Mouse (Mus musculus): ENCODE measurements at regions not wholly inside any gene's neighbourhood (a gene's known extent, or its start where the extent isn't known, plus 50 kb on each side); places are given as distances from the start of the nearest gene placed in this dataset.

- ATAC-seq: no peak
- no peak overlapping the region for H3K9ac ChIP-seq
- 83% methylated on average over 8 of the region's 8 CpGs for WGBS
Measured at GRCm38 (mm10) chr15:97519919-97520345, 185.7 kb downstream of the Rpap3 start.

GRCm38 (mm10) chr15:97517926-97518325, 187.7 kb downstream of the Rpap3 start:
- no peak overlapping the region for H3K4me2 ChIP-seq (replicated peaks)
- H3K27me3 ChIP-seq (replicated peaks): no peaks in the 10 kb centered on the region
- 63% methylated on average over 10 of the region's 10 CpGs for WGBS
- H3K4me3 ChIP-seq (replicated peaks): no peak overlapping the region
- no peaks in the 10 kb centered on the region for H3K9me3 ChIP-seq
- ATAC-seq: no peak
- H3K36me3 ChIP-seq: no peaks in the 10 kb centered on the region
- H3K4me1 ChIP-seq (replicated peaks): no peaks in the 10 kb centered on the region
- H3K9ac ChIP-seq: no peak overlapping the region
- no peak overlapping the region for H3K27ac ChIP-seq

More at GRCm38 (mm10) chr15:97519919-97520345, 185.7 kb downstream of the Rpap3 start:
- no peaks in the 10 kb centered on the region for H3K9me3 ChIP-seq
- no peak overlapping the region for H3K4me2 ChIP-seq (replicated peaks)
- no peaks in the 10 kb centered on the region for H3K27me3 ChIP-seq (replicated peaks)
- no peaks in the 10 kb centered on the region for H3K4me1 ChIP-seq (replicated peaks)
- H3K27ac ChIP-seq: no peak overlapping the region
- no peaks in the 10 kb centered on the region for H3K36me3 ChIP-seq
- H3K4me3 ChIP-seq (replicated peaks): no peak overlapping the region

- Histone ChIP-seq H3K27me3 (replicated peaks) (no peaks in the 10 kb centered on the region), H3K4me1 (replicated peaks) (no peaks in the 10 kb centered on the region), H3K4me3 (replicated peaks) (no peak overlapping the region), H3K9me3 (no peaks in the 10 kb centered on the region), H3K36me3 (no peaks in the 10 kb centered on the region), H3K4me2 (replicated peaks) (no peak overlapping the region), H3K9ac (no peak overlapping the region), H3K27ac (no peak overlapping the region)
- no peak for ATAC-seq
- WGBS: 93% methylated on average over 11 of the region's 11 CpGs
Measured at GRCm38 (mm10) chr15:97517188-97517587, 188.4 kb downstream of the Rpap3 start.

- H3K36me3 ChIP-seq: no peaks in the 10 kb centered on the region
- H3K4me3 ChIP-seq (replicated peaks): no peak overlapping the region
- no peak overlapping the region for H3K27ac ChIP-seq
- ATAC-seq: no peak
- WGBS: 80% methylated on average over 4 of the region's 4 CpGs
- no peak overlapping the region for H3K4me2 ChIP-seq (replicated peaks)
- no peaks in the 10 kb centered on the region for H3K4me1 ChIP-seq (replicated peaks)
- H3K9ac ChIP-seq: no peak overlapping the region
- no peaks in the 10 kb centered on the region for H3K27me3 ChIP-seq (replicated peaks)
- H3K9me3 ChIP-seq: no peaks in the 10 kb centered on the region
Measured at GRCm38 (mm10) chr15:97515773-97516172, 189.9 kb downstream of the Rpap3 start.

GRCm38 (mm10) chr15:97507656-97508306, 197.8 kb downstream of the Rpap3 start:
- Histone ChIP-seq H3K27me3 (replicated peaks) (no peaks in the 10 kb centered on the region), H3K4me1 (replicated peaks) (no peaks in the 10 kb centered on the region), H3K27ac (no peak overlapping the region), H3K4me3 (replicated peaks) (no peak overlapping the region), H3K36me3 (no peaks in the 10 kb centered on the region), H3K4me2 (replicated peaks) (no peak overlapping the region), H3K9ac (no peak overlapping the region), H3K9me3 (no peaks in the 10 kb centered on the region)
- no peak for ATAC-seq
- 93% methylated on average over 16 of the region's 16 CpGs for WGBS

GRCm38 (mm10) chr15:97507176-97507575, 198.4 kb downstream of the Rpap3 start:
- ATAC-seq: no peak
- Histone ChIP-seq H3K9ac (no peak overlapping the region), H3K4me1 (replicated peaks) (no peaks in the 10 kb centered on the region), H3K4me2 (replicated peaks) (no peak overlapping the region), H3K4me3 (replicated peaks) (no peak overlapping the region), H3K9me3 (no peaks in the 10 kb centered on the region), H3K36me3 (no peaks in the 10 kb centered on the region), H3K27me3 (replicated peaks) (no peaks in the 10 kb centered on the region), H3K27ac (no peak overlapping the region)
- 92% methylated on average over 11 of the region's 11 CpGs for WGBS

- ATAC-seq: no peak
- H3K4me1 ChIP-seq (replicated peaks): no peaks in the 10 kb centered on the region
- no peak overlapping the region for H3K9ac ChIP-seq
- WGBS: 90% methylated on average over 11 of the region's 11 CpGs
- H3K27me3 ChIP-seq (replicated peaks): no peaks in the 10 kb centered on the region
- H3K4me2 ChIP-seq (replicated peaks): no peak overlapping the region
- no peak overlapping the region for H3K27ac ChIP-seq
- H3K4me3 ChIP-seq (replicated peaks): no peak overlapping the region
- H3K36me3 ChIP-seq: no peaks in the 10 kb centered on the region
- no peaks in the 10 kb centered on the region for H3K9me3 ChIP-seq
Measured at GRCm38 (mm10) chr15:97505715-97506114, 199.9 kb downstream of the Rpap3 start.

GRCm38 (mm10) chr15:97504325-97504724, 201.3 kb downstream of the Rpap3 start:
- Histone ChIP-seq H3K27me3 (replicated peaks) (no peaks in the 10 kb centered on the region), H3K4me2 (replicated peaks) (no peak overlapping the region), H3K4me1 (replicated peaks) (no peaks in the 10 kb centered on the region), H3K36me3 (no peaks in the 10 kb centered on the region), H3K9me3 (no peaks in the 10 kb centered on the region), H3K4me3 (replicated peaks) (no peak overlapping the region), H3K27ac (no peak overlapping the region), H3K9ac (no peak overlapping the region)
- WGBS: 97% methylated on average over 1 of the region's 1 CpGs
- no peak for ATAC-seq

- Histone ChIP-seq H3K27ac (no peak overlapping the region), H3K36me3 (no peaks in the 10 kb centered on the region), H3K9ac (no peak overlapping the region), H3K9me3 (no peaks in the 10 kb centered on the region), H3K4me2 (replicated peaks) (no peak overlapping the region), H3K4me1 (replicated peaks) (no peaks in the 10 kb centered on the region), H3K27me3 (replicated peaks) (no peaks in the 10 kb centered on the region), H3K4me3 (replicated peaks) (no peak overlapping the region)
- no peak for ATAC-seq
- 92% methylated on average over 7 of the region's 7 CpGs for WGBS
Measured at GRCm38 (mm10) chr15:97502056-97502455, 203.6 kb downstream of the Rpap3 start.

- no peak for ATAC-seq
- H3K36me3 ChIP-seq: no peaks in the 10 kb centered on the region
- no peaks in the 10 kb centered on the region for H3K9me3 ChIP-seq
- no peaks in the 10 kb centered on the region for H3K27me3 ChIP-seq (replicated peaks)
- H3K4me3 ChIP-seq (replicated peaks): no peak overlapping the region
- no peaks in the 10 kb centered on the region for H3K4me1 ChIP-seq (replicated peaks)
- H3K4me2 ChIP-seq (replicated peaks): no peak overlapping the region
- no peak overlapping the region for H3K9ac ChIP-seq
- WGBS: 88% methylated on average over 9 of the region's 9 CpGs
- H3K27ac ChIP-seq: no peak overlapping the region
Measured at GRCm38 (mm10) chr15:97501420-97501819, 204.2 kb downstream of the Rpap3 start.

- H3K9me3 ChIP-seq: 0 out of 2 replicates have a peak, but pooled peaks cover 3% of the 10 kb centered on the region
- no peak overlapping the region for H3K9ac ChIP-seq
- no peaks in the 10 kb centered on the region for H3K4me1 ChIP-seq (replicated peaks)
- no peak overlapping the region for H3K4me2 ChIP-seq (replicated peaks)
- ATAC-seq: no peak
- H3K36me3 ChIP-seq: no peaks in the 10 kb centered on the region
- 85% methylated on average over 4 of the region's 4 CpGs for WGBS
- H3K27me3 ChIP-seq (replicated peaks): no peaks in the 10 kb centered on the region
- H3K4me3 ChIP-seq (replicated peaks): no peak overlapping the region
- no peak overlapping the region for H3K27ac ChIP-seq
Measured at GRCm38 (mm10) chr15:97499821-97500385, 205.7 kb downstream of the Rpap3 start.

GRCm38 (mm10) chr15:97499240-97499639, 206.4 kb downstream of the Rpap3 start:
- 0 out of 2 replicates have a peak, but pooled peaks cover 3% of the 10 kb centered on the region for H3K9me3 ChIP-seq
- 68% methylated on average over 5 of the region's 5 CpGs for WGBS
- no peak for ATAC-seq
- H3K4me2 ChIP-seq (replicated peaks): no peak overlapping the region
- H3K4me1 ChIP-seq (replicated peaks): no peaks in the 10 kb centered on the region
- H3K9ac ChIP-seq: no peak overlapping the region
- no peak overlapping the region for H3K27ac ChIP-seq
- no peak overlapping the region for H3K4me3 ChIP-seq (replicated peaks)
- H3K36me3 ChIP-seq: no peaks in the 10 kb centered on the region
- H3K27me3 ChIP-seq (replicated peaks): no peaks in the 10 kb centered on the region

- Histone ChIP-seq H3K27me3 (replicated peaks) (no peaks in the 10 kb centered on the region), H3K36me3 (no peaks in the 10 kb centered on the region), H3K9me3 (0 out of 2 replicates have a peak, but pooled peaks cover 3% of the 10 kb centered on the region), H3K9ac (no peak overlapping the region), H3K4me2 (replicated peaks) (no peak overlapping the region), H3K4me1 (replicated peaks) (no peaks in the 10 kb centered on the region), H3K27ac (no peak overlapping the region), H3K4me3 (replicated peaks) (no peak overlapping the region)
- 94% methylated on average over 3 of the region's 3 CpGs for WGBS
- ATAC-seq: no peak
Measured at GRCm38 (mm10) chr15:97498375-97498774, 207.2 kb downstream of the Rpap3 start.

All from intestine, embryonic 15.5 days (tissue).